Mouse (Mus musculus): ENCODE measurements around the gene Srrm2. TPM values are rescaled to one million over a fixed set of nuclear protein-coding genes. Genes with fewer than 3 reads are reported as not detected.

The Srrm2 gene
- polyA plus RNA-seq, 1 experiment: 117 TPM

DNA sequence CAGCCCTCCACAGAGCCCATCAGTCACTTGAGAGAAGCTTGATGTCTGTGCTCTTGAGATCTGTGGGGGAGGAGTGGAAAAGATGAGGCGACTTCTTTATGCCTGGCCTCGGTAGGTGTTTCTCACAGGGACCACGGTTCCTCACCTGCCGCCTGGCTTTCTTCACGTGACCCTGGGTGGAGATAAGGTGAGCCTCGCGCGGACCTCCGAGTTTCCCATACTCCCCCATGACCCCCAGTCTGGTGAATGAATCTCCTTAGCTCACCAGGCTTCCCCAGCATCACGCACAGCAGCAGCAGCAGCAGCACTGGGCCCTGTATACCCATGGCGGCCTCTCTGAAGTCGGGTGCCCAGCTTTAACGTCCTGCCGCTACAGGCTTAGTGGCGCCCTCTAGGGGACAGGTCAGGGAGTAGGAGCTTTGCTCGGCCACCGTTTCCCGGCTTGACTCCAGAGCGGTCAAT is 53.5 kb downstream of the Srrm2 start, which contains the start of the genes Prss32 and Prss41:
TSS of gene Prss32 (plus strand) at position 44 of the 462 bp plus-strand sequence.
TSS of gene Prss41 (minus strand) at position 361 of the 462 bp plus-strand sequence.
- Histone ChIP-seq H3K36me3 (replicated peaks; ENCODE audit: low read length) (no peaks in the 10 kb centered on the region), H3K9me3 (0 out of 2 replicates have a peak, but pooled peaks cover 4% of the 10 kb centered on the region), H3K4me3 (replicated peaks) (peak within 1 kb of the TSS; percentile 87), H3K4me1 (peaks cover 10% of the 10 kb centered on the region), H3K27me3 (replicated peaks) (peaks cover 7% of the 10 kb centered on the region)
- TF ChIP-seq FLI1 (IDR thresholded peaks at IDR 0.05; ENCODE audit: low read length): no peak
- no peak for TF ChIP-seq GATA1 (IDR thresholded peaks at IDR 0.05; ENCODE audit: borderline replicate concordance, low read length)

DNA sequence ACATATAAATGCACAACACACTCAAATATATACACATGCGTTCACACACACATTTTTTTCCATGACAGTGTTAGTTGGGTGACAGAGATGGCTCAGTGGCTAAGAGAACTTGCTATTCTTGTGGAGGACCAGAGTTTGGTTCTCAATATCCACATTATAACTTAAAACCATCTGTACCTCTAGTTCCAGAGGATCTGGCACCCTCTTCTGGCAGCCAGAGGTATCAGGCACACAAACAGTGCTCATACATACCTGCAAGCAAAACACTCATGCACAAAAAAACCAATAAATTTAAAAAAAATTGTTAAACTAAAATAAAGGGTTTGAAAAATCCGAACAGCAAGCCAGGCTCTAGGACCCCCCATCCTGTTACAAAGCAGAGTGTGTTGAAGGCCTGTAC is 59.7 kb downstream of the Srrm2 start:
- no peak for TF ChIP-seq GATA1 (IDR thresholded peaks at IDR 0.05; ENCODE audit: borderline replicate concordance, low read length)
- TF ChIP-seq FLI1 (IDR thresholded peaks at IDR 0.05; ENCODE audit: low read length): no peak
- H3K4me1 ChIP-seq: peaks cover 5% of the 10 kb centered on the region; the same call in 1 of the 2 replicates
- no peaks in the 10 kb centered on the region for H3K36me3 ChIP-seq (replicated peaks; ENCODE audit: low read length)
- peaks cover 9% of the 10 kb centered on the region; the same call in 1 of the 2 replicates for H3K9me3 ChIP-seq
- H3K27me3 ChIP-seq (replicated peaks): peaks cover 12% of the 10 kb centered on the region
- H3K4me3 ChIP-seq (replicated peaks): no peak overlapping the region

DNA sequence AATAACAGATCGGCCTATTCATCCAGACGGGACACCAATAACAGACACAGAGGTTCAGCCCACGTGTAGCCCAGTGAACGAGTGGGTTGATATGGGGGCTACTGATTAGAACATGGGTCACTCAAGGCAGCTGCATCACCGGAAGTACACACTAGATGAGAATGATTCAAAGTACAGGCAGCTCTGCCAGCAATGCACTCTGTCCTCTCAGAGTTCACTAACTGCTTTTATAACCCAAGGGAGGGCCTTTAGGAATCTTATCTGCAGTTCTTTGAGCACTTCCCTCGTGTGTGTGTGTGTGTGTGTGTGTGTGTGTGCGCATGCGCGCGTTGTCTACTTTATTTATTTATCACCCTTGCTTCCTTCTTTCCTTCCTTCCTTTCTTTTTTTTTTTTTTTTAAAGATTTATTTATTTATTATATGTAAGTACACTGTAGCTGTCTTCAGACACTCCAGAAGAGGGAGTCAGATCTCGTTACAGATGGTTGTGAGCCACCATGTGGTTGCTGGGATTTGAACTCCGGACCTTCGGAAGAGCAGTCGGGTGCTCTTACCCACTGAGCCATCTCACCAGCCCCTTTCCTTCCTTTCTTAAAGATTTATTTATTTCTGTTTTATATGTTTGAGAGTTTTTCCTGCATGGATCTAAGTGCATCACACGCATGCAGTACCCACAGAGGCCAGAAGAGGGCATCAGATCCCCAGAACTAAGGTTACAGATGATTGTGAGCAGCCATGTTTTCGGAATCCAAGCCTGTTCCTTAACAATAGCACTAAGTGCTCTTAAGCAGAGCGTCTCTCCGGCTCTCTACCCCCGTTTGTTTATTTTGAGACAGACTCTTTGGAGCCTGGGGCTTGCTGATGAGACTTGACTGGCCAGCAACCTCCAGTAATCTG is 60.8 kb downstream of the Srrm2 start:
- TF ChIP-seq GATA1 (IDR thresholded peaks at IDR 0.05; ENCODE audit: borderline replicate concordance, low read length): no peak
- TF ChIP-seq FLI1 (IDR thresholded peaks at IDR 0.05; ENCODE audit: low read length): no peak
- no peaks in the 10 kb centered on the region for H3K36me3 ChIP-seq (replicated peaks; ENCODE audit: low read length)
- H3K27me3 ChIP-seq (replicated peaks): peaks cover 15% of the 10 kb centered on the region
- peaks cover 5% of the 10 kb centered on the region; the same call in 1 of the 2 replicates for H3K4me1 ChIP-seq
- peaks cover 9% of the 10 kb centered on the region; the same call in 1 of the 2 replicates for H3K9me3 ChIP-seq
- no peak overlapping the region for H3K4me3 ChIP-seq (replicated peaks)

DNA sequence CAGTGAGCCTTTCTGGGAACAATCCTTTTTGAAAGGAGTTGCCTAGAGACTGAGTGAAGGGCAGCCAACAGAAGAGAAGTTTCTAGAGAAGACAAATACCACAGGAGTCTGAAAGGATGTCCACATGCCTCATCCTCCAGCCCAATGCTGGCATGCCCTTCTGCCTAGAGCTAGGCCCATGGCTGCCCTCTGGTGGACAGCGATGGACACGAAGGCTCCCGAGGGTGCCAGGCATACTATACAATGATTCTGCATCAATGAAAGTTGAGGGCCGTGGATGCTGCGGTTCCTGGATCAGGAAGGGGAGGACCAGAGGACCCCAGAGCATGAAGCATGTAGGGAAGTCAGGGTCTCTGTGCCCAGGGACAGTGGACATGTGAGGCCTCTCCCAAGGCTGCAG is 63.0 kb downstream of the Srrm2 start:
- Histone ChIP-seq H3K36me3 (replicated peaks; ENCODE audit: low read length) (no peaks in the 10 kb centered on the region), H3K4me3 (replicated peaks) (peak overlapping the region; percentile 20), H3K4me1 (peaks cover 5% of the 10 kb centered on the region; the same call in 1 of the 2 replicates), H3K27me3 (replicated peaks) (peaks cover 17% of the 10 kb centered on the region), H3K9me3 (peaks cover 7% of the 10 kb centered on the region; the same call in 1 of the 2 replicates)
- no peak for TF ChIP-seq FLI1 (IDR thresholded peaks at IDR 0.05; ENCODE audit: low read length)
- no peak for TF ChIP-seq GATA1 (IDR thresholded peaks at IDR 0.05; ENCODE audit: borderline replicate concordance, low read length)

DNA sequence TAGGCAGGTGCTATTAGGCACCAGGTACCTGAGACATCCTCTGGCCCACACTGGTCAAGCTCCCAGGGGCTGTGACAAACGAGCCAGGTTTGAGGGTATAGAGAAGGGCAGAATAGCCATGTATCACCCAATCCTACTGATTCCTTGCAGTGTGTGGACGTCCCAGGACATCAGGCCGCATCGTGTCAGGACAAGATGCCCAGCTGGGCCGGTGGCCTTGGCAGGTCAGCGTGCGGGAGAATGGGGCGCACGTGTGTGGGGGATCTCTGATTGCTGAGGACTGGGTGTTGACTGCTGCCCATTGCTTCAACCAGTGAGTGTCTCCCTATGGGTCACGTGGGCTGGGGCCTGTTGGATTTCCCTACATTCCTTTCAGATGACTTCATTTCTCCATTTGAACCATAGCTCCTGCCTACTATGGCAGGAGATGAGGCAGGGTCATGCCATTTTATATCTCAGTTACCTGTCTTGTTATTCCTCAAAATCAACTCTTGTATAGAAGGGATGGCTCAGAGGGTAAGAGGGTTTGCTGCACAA is 64.0 kb downstream of the Srrm2 start:
- Histone ChIP-seq H3K36me3 (replicated peaks; ENCODE audit: low read length) (no peaks in the 10 kb centered on the region), H3K4me1 (peaks cover 5% of the 10 kb centered on the region; the same call in 1 of the 2 replicates), H3K4me3 (replicated peaks) (no peak overlapping the region), H3K9me3 (peaks cover 5% of the 10 kb centered on the region; the same call in 1 of the 2 replicates), H3K27me3 (replicated peaks) (peaks cover 17% of the 10 kb centered on the region)
- no peak for TF ChIP-seq FLI1 (IDR thresholded peaks at IDR 0.05; ENCODE audit: low read length)
- TF ChIP-seq GATA1 (IDR thresholded peaks at IDR 0.05; ENCODE audit: borderline replicate concordance, low read length): no peak

DNA sequence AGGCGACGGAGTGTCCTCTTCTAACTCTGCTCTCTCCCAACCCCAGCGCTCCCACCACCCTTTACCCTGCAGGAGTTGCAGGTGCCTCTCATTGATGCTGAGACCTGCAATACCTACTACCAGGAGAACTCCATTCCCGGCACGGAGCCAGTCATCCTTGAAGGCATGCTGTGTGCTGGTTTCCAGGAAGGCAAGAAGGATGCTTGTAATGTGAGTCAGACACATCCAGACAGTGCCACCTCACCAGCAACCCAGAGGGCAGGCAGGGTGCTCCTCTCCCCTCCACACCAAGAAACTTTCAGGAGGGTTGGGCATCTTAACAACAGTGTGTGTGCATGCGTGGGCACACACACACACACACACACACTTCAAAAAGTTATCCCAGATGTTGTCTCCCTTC is 66.9 kb downstream of the Srrm2 start:
- Histone ChIP-seq H3K9me3 (no peaks in the 10 kb centered on the region), H3K27me3 (replicated peaks) (peaks cover 31% of the 10 kb centered on the region), H3K36me3 (replicated peaks; ENCODE audit: low read length) (no peaks in the 10 kb centered on the region), H3K4me3 (replicated peaks) (no peak overlapping the region), H3K4me1 (peaks cover 5% of the 10 kb centered on the region; the same call in 1 of the 2 replicates)
- TF ChIP-seq FLI1 (IDR thresholded peaks at IDR 0.05; ENCODE audit: low read length) (no peak), GATA1 (IDR thresholded peaks at IDR 0.05; ENCODE audit: borderline replicate concordance, low read length) (no peak)

DNA sequence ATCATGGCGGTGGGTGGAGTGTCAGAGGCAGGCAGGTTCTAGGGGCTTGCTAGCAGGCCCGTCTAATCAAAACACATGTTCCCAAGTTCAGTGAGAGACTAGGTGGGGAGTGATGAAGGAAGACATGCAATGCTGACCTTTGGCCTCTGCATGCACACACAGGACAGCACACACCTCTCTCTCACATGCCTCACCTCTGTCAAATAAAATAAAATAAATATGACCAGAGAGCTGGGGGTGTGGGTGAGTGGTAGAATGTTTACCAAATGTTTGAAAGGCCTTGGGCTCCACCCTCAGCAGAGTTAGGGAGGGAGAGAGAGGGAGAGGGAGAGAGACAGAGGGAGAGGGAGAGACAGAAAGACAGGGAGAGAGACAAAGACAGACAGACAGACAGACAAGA is 67.6 kb downstream of the Srrm2 start:
- H3K4me3 ChIP-seq (replicated peaks): no peak overlapping the region
- TF ChIP-seq GATA1 (IDR thresholded peaks at IDR 0.05; ENCODE audit: borderline replicate concordance, low read length) (no peak), FLI1 (IDR thresholded peaks at IDR 0.05; ENCODE audit: low read length) (no peak)
- H3K9me3 ChIP-seq: 0 out of 2 replicates have a peak, but pooled peaks cover under 1% of the 10 kb centered on the region
- H3K4me1 ChIP-seq: peaks cover 5% of the 10 kb centered on the region; the same call in 1 of the 2 replicates
- no peaks in the 10 kb centered on the region for H3K36me3 ChIP-seq (replicated peaks; ENCODE audit: low read length)
- H3K27me3 ChIP-seq (replicated peaks): peaks cover 32% of the 10 kb centered on the region

DNA sequence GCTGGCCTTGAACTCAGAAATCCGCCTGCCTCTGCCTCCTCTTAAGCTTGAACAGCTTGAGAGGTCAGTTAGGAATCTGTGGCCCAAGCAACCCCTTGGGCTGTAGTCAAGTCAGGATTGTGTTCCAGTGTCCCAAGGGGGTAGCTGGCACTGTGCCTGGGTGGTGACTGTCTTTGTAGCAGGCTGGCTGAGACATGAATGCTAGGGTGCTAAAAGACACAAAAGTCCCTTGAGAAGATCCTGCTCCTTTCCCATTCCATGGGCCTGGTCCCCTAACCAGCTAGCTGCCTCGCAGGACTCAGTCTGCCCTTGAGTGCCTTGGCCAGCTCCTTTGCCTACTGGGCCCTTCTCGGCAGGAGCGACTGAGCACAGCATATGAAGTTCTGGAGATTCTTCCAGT is 72.6 kb downstream of the Srrm2 start:
- H3K9me3 ChIP-seq: peaks cover 18% of the 10 kb centered on the region
- H3K4me3 ChIP-seq (replicated peaks): no peak overlapping the region
- no peaks in the 10 kb centered on the region for H3K4me1 ChIP-seq
- peaks cover 28% of the 10 kb centered on the region for H3K27me3 ChIP-seq (replicated peaks)
- TF ChIP-seq FLI1 (IDR thresholded peaks at IDR 0.05; ENCODE audit: low read length) (no peak), GATA1 (IDR thresholded peaks at IDR 0.05; ENCODE audit: borderline replicate concordance, low read length) (no peak)
- no peaks in the 10 kb centered on the region for H3K36me3 ChIP-seq (replicated peaks; ENCODE audit: low read length)

DNA sequence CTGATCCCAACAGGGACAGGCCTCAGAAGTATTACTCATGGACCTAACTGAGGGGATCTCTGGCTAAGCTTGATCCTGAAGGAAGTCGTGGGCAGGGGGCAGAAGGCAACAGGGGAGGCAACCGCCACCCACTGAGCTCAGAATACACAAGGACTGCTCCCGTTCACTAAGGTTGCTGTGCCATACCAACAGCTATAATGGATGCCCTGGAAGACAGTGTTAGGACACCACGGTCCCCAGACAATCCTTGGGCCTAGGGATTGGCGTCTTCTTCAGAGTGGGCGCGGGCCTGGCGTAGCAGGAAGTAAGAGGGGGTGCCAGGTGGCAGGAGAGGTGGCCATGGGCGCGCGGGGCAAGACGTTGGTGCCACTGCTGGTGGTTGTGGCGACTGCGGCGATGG is 77.4 kb downstream of the Srrm2 start, which contains the start of gene Prss21:
TSS of gene Prss21 (plus strand) at position 301 of the 400 bp plus-strand sequence.
- TF ChIP-seq GATA1 (IDR thresholded peaks at IDR 0.05; ENCODE audit: borderline replicate concordance, low read length) (no peak), FLI1 (IDR thresholded peaks at IDR 0.05; ENCODE audit: low read length) (no peak)
- Histone ChIP-seq H3K4me3 (replicated peaks) (no peak within 1 kb of the TSS), H3K4me1 (no peaks in the 10 kb centered on the region), H3K36me3 (replicated peaks; ENCODE audit: low read length) (no peaks in the 10 kb centered on the region), H3K27me3 (replicated peaks) (peaks cover 30% of the 10 kb centered on the region), H3K9me3 (peaks cover 22% of the 10 kb centered on the region)

Data from megakaryocyte, embryonic 14.5 days (primary cell).